Mouse (Mus musculus): ENCODE data around the gene Uba2.

DNA sequence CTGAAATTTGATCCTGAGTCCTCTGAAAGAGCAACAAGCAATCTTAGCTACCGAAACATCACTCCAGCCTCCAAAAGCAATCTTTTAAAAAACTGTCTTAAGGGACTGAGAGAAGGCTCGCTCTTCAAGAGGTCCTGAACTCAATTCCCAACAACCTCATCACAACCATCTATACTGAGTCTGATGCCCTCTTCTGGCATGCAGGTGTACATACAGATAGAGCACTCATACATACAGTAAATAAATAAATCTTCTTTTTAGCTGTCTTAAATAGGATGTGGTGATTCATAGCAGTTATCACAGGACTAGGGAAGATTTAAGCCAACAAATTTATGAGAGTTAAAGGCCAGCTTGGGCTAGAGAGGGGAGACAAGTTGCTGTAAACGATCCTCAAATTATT, 26.2 kb upstream of the Uba2 start:
- peak; percentile 69 for TF ChIP-seq CTCF (IDR thresholded peaks at IDR 0.05; ENCODE audit: low read depth)
- TF ChIP-seq EP300 (optimal IDR thresholded peaks at IDR 0.05): no peak

All from stomach, postnatal 0 days (tissue).